Comparison of ENCODE assay signal across 23 mouse cellular contexts in genomic region chr7:145088655-145089054, GRCm38 (mm10).
DNase-seq lines count a peak whose midpoint lies in the region; ATAC-seq and TF ChIP-seq lines count a peak whose summit lies in the region.
"Had no signal": no experiment of that assay in that cellular context is flagged by ENCODE, and none has a peak within 500 bp of the region (broad histone marks: within the 10 kb centered on the region; RNA-seq: fewer than 3 reads in every experiment).

No protein-coding gene starts in this region.

- H3K27me3 ChIP-seq in heart, adult 2 months (ENCODE audit: control insufficient read depth, insufficient read depth, low read length), result no peaks in the 10 kb centered on the region
- H3K27me3 ChIP-seq: embryonic facial prominence, embryonic 12.5 days; embryonic facial prominence, embryonic 15.5 days; heart, embryonic 12.5 days; heart, embryonic 15.5 days had no signal

- H3K4me1 ChIP-seq in bone marrow macrophage, adult 2 months (ENCODE audit: control insufficient read depth, insufficient read depth, low read length), result peaks cover 26% of the 10 kb centered on the region
- peaks cover 3% of the 10 kb centered on the region; the same call in 1 of the 2 replicates for H3K4me1 ChIP-seq in heart, adult 2 months (ENCODE audit: control insufficient read depth, insufficient read depth, low read length)

- no peak for TF ChIP-seq CTCF in bone marrow macrophage, adult 2 months (IDR thresholded peaks at IDR 0.05; ENCODE audit: low read depth, low read length)
- TF ChIP-seq CTCF in heart, adult 2 months (IDR thresholded peaks at IDR 0.05), result no peak

- H3K27ac ChIP-seq in bone marrow macrophage, adult 2 months (ENCODE audit: insufficient read depth, low read depth, low read length), result peak overlapping the region; percentile 66; the same call in 1 of the 2 replicates
- peak overlapping the region; percentile 88 for H3K27ac ChIP-seq in macrophage
- no peak overlapping the region for H3K27ac ChIP-seq in heart, adult 2 months
- H3K27ac ChIP-seq: embryonic facial prominence, embryonic 12.5 days; embryonic facial prominence, embryonic 15.5 days; heart, embryonic 15.5 days; hindbrain, embryonic 14.5 days; hindbrain, postnatal 0 days had no signal

- TF ChIP-seq POLR2A in bone marrow macrophage, adult 2 months (IDR thresholded peaks at IDR 0.05; ENCODE audit: borderline replicate concordance, low read depth, low read length), result no peak
- no peak for TF ChIP-seq POLR2A in heart, adult 2 months (IDR thresholded peaks at IDR 0.05; ENCODE audit: insufficient read depth, low read depth, low read length)

- ATAC-seq in megakaryocyte progenitor cell, adult 5-6 weeks (replicated peaks; ENCODE audit: poor library complexity), result peak; percentile 67
- ATAC-seq: activated CD4-positive, CD25-positive, alpha-beta regulatory T cell, adult 4 months; forebrain, embryonic 14.5 days; hindbrain, postnatal 0 days; inflammation-experienced regulatory T-cells, adult 6 months had no signal

- no peak for TF ChIP-seq EP300 in heart, adult 2 months (IDR thresholded peaks at IDR 0.05; ENCODE audit: insufficient read depth, low read depth, low read length)

- DNase-seq in 416B (ENCODE audit: low read depth), result peak; percentile 26
- no peak for DNase-seq in kidney, postnatal 10 days
- DNase-seq in heart, adult 2 months, result no peak
- DNase-seq: adrenal gland, adult 8-10 months; adrenal gland, postnatal 25 days; cerebellum, adult 18-20 months; cerebellum, adult 9-10 months; cerebellum, postnatal 14 days; gastrocnemius, postnatal 25 days; heart, postnatal 10 days; heart, postnatal 36 days had no signal

- H3K9ac ChIP-seq in heart, adult 2 months (ENCODE audit: low read depth, low read length), result no peak overlapping the region
- H3K9ac ChIP-seq: embryonic facial prominence, embryonic 12.5 days; embryonic facial prominence, embryonic 15.5 days; heart, embryonic 12.5 days; heart, embryonic 15.5 days; hindbrain, embryonic 14.5 days had no signal

- 69% methylated on average over 3 of the region's 3 CpGs for WGBS in macrophage (ENCODE audit: missing documents)
- WGBS in heart, adult 2 months, result 95% methylated on average over 3 of the region's 3 CpGs

- H3K79me2 ChIP-seq in macrophage (ENCODE audit: inconsistent target), result no peaks in the 10 kb centered on the region
- no peaks in the 10 kb centered on the region for H3K79me2 ChIP-seq in heart, adult 2 months (replicated peaks; ENCODE audit: control insufficient read depth, insufficient read depth, low read length)

- intact Hi-C loops in heart, adult 2 months (cut with DNase I), result loop anchor here (10.0 kb wide), 1 partner anchor 56 kb away; no protein-coding TSS in a partner anchor

- H3K36me3 ChIP-seq in macrophage (ENCODE audit: inconsistent target), result no peaks in the 10 kb centered on the region
- H3K36me3 ChIP-seq in heart, adult 2 months (ENCODE audit: control insufficient read depth, insufficient read depth, low read length), result peaks cover 1% of the 10 kb centered on the region; the same call in 1 of the 2 replicates
- H3K36me3 ChIP-seq: embryonic facial prominence, embryonic 12.5 days; embryonic facial prominence, embryonic 15.5 days; heart, embryonic 12.5 days; heart, embryonic 15.5 days had no signal

- no peak overlapping the region for H3K4me3 ChIP-seq in bone marrow macrophage, adult 2 months (ENCODE audit: insufficient read depth, low read length)
- no peak overlapping the region for H3K4me3 ChIP-seq in macrophage (ENCODE audit: inconsistent target)
- H3K4me3 ChIP-seq in heart, adult 2 months, result no peak overlapping the region
- H3K4me3 ChIP-seq: embryonic facial prominence, embryonic 12.5 days; embryonic facial prominence, embryonic 15.5 days; heart, embryonic 12.5 days; heart, embryonic 15.5 days had no signal
